Mouse (Mus musculus) kidney, embryonic 16.5 days (tissue): Measurements from ENCODE around the gene Cyb5r3. TPM values are rescaled to one million over a fixed set of nuclear protein-coding genes. Genes with fewer than 3 reads are reported as not detected.

Experiments
- ATAC-seq: fragments of 200-750 bp; cut with Nextera tagmentation; 2 replicates; pipeline ENCODE4 v1.8.0; 2017; ENCODE audit warnings: moderate TSS enrichment; ENCODE audit not compliant: low FRiP score, low TSS enrichment
- H3K27ac ChIP-seq: fragments of 300-500 bp; sonication (generic); 2 replicates; pipeline ENCODE4 v1.5.1; 2014; ENCODE audit warnings: low read length
- H3K27me3 ChIP-seq: fragments of 300-500 bp; sonication (generic); 2 replicates; pipeline ENCODE4 v1.6.1; 2014; ENCODE audit warnings: low read length, control low read depth, mixed read lengths; ENCODE audit not compliant: insufficient read depth
- H3K36me3 ChIP-seq: fragments of 300-500 bp; sonication (generic); 2 replicates; pipeline ENCODE4 v1.6.1; 2014; ENCODE audit warnings: low read length, control low read depth, mixed read lengths; ENCODE audit not compliant: insufficient read depth
- H3K4me1 ChIP-seq: fragments of 300-500 bp; sonication (generic); 2 replicates; pipeline ENCODE4 v1.6.1; 2014; ENCODE audit warnings: low read length, control low read depth, mixed read lengths; ENCODE audit not compliant: insufficient read depth
- H3K4me2 ChIP-seq: fragments of 300-500 bp; sonication (generic); replicated peaks from 2 replicates; pipeline ENCODE4 v1.6.1; 2014; ENCODE audit warnings: low read depth, low read length
- H3K4me3 ChIP-seq: fragments of 300-500 bp; sonication (generic); 2 replicates; pipeline ENCODE4 v1.5.1; 2014; ENCODE audit warnings: mild to moderate bottlenecking, low read length
- H3K9ac ChIP-seq: fragments of 300-500 bp; sonication (generic); replicated peaks from 2 replicates; pipeline ENCODE4 v1.6.1; 2014; ENCODE audit warnings: low read length
- H3K9me3 ChIP-seq: fragments of 300-500 bp; sonication (generic); 2 replicates; pipeline ENCODE4 v1.6.1; 2016; ENCODE audit warnings: low read length, control low read depth
- WGBS: fragments of 180-500 bp; shearing (Covaris S2); extraction: QIAGEN DNeasy Blood & Tissue Kit; methylation state at CpG from one replicate; pipeline ENCODE4 v1.1.7; 2014; 5-methylcytosine and 5-hydroxymethylcytosine counted together
- polyA plus RNA-seq: library from polyadenylated mRNA; unstranded; fragments of >200 nt; fragmentation: Nextera tagmentation; extraction: Ambion mirVana; gene quantifications from 2 replicates; pipeline ENCODE4 v1.2.1, GENCODE M21; 2015

Cyb5r3 gene
- 172 and 202 TPM in 2 replicates for polyA plus RNA-seq

DNA sequence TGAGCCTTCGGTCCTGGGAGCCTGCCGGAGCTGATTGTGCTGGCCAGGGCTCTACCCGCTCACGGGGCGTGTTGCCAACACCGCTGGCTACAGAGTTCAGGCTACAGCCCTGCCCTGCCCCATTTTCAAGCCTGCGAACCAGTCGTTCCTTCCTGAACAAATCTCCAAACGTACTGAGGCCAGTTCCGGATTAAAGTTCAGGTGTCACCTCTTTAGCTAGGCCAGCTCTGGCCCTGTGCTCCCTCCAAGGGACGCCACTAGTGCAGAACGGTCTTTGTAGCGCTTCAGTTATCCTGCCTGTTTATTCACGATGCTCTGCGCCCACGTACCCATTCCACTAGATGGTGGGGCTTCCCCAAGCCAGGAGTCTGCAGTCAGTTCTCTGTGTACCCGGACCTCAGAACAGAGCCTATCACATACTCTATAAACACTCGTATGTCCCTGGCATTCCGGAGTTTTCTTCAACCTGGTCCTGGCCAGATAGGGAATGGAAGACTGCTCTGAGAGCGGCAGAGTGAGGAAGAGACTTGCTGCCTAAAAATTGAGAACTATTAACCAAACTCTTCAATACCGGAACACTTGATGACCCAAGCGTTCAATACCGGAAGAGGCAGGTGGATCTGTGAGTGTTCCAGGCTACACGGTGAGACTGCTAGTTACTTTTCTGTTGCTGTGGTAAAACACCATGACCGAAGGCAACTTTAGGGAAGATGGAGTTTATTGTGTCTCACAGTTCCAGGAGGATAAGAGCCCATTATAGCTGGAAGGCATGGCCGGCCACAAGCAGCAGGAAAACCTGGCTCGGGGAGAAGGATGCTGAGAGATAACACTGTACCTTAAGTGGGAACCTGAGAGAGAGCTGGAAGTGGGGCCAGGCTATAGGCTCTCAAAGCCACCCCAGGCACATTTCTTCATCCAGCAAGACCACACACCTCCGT, at the start of gene Cyb5r3:
Gene Cyb5r3, minus strand, starts transcription at position 101 of the 938 bp plus-strand sequence.
- no peaks in the 10 kb centered on the region for H3K9me3 ChIP-seq
- H3K36me3 ChIP-seq: 0 out of 2 replicates have a peak, but pooled peaks cover 2% of the 10 kb centered on the region
- ATAC-seq: peak; percentile 63
- WGBS: 31% methylated on average over 28 of the region's 28 CpGs
- H3K4me1 ChIP-seq: peaks cover 42% of the 10 kb centered on the region
- H3K27ac ChIP-seq: peak within 1 kb of the TSS; percentile 89
- H3K9ac ChIP-seq: peak within 1 kb of the TSS; percentile 75
- H3K4me2 ChIP-seq: peak within 1 kb of the TSS; percentile 86
- H3K27me3 ChIP-seq: no peaks in the 10 kb centered on the region
- peak within 1 kb of the TSS; percentile 75 for H3K4me3 ChIP-seq

DNA sequence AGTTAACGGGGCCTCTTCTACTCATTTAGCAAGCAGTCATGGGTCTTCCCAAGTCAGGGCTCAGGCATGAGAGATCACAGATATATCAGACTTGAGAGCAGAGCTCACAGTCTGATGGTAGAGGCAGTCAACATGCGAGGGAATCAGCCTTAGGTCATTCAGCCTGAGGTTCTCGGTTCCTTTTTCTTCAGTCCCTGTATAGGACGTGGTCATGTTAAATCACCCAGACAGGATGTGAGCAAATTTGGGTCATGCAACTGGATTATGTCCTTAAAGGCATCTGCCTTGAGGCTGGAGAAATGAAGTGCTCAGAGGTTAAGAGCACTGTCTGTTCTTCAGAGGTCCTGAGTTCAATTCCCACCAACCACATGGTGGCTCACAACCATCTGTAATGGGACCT, 49.3 kb upstream of the Cyb5r3 start:
- Histone ChIP-seq H3K9ac (no peak overlapping the region), H3K9me3 (0 out of 2 replicates have a peak, but pooled peaks cover 3% of the 10 kb centered on the region), H3K36me3 (no peaks in the 10 kb centered on the region), H3K27ac (no peak overlapping the region), H3K4me3 (no peak overlapping the region), H3K4me1 (peaks cover 32% of the 10 kb centered on the region), H3K4me2 (no peak overlapping the region), H3K27me3 (no peaks in the 10 kb centered on the region)
- ATAC-seq: no peak
- WGBS: 74% methylated on average over 4 of the region's 4 CpGs

DNA sequence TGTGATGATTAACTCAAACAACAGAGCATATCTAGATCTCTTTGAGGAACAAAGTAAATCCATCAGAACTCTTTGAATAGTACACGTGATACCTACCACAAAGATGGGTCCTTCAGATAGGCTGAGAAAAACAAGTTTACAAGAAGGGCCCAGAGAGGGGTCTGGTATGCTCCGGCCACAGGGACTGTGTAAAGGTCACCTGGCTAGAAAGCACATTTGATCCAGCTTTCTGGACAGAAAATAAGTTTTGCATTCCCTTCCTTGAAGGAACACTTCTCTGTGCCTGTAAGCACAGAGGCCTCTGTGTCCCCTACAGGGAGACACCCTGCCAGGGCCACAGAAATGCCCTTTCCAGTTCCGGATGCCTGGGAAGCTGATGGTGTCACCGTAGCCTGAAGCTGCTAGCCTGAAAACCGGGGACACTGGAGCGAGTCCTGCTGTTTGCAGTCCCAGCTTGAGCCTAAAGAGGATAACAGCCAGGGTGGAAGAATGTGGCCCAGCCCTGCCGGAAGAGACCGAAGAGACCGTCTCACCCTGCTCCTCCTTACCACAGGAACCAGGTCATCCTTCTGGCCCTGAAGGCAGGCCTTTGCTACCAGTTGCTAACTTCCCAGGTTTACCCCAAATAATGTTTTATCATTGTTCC, 48.1 kb upstream of the Cyb5r3 start:
- Histone ChIP-seq H3K36me3 (no peaks in the 10 kb centered on the region), H3K27me3 (no peaks in the 10 kb centered on the region), H3K9me3 (0 out of 2 replicates have a peak, but pooled peaks cover 3% of the 10 kb centered on the region), H3K4me3 (no peak overlapping the region), H3K4me2 (no peak overlapping the region), H3K27ac (peak overlapping the region; percentile 1; the same call in 1 of the 2 replicates), H3K9ac (no peak overlapping the region), H3K4me1 (peaks cover 39% of the 10 kb centered on the region)
- WGBS: 67% methylated on average over 9 of the region's 9 CpGs
- ATAC-seq: no peak

DNA sequence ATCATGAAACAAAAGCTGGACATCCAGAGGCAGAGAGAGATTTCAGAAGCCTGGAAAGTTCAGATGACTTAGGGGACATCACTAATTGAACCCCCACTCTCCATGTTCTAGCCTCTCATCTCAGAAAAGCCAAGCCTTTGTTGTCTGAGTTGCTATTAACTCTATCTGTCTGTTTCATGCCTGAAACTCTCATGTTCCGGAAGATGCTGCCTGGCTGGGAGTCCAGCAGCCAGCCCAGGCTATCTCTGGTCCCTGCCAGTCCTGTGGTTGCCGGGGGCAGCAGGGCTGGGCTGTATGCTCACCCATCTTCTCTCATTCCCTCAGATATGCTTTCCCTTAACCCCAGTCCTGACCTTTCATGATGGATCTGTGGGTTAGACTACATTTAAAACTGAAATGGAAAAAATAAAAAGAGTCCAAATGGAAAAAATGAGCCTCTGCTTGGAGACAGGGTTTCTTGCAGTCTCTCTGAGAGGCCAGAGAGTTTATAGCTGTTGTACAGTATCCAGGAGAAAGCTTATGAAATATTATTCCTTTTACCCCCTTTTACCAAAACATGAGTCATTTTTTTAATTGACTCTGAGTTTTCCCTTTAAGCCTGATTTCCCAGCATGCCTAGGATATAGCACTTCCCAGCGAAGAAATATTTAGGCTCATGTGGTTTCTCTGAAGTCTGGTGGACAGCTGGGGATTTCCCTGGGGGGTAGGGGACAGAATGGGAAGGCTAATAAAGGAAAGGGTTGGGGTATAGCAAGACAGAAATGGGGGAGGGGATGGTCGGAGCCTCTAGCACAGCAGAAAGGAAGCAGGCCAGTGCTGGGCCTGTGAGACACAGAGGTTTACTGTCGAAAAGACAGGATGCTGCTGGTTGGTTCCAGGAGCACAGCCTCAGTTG, 43.2 kb upstream of the Cyb5r3 start:
- H3K4me1 ChIP-seq: peaks cover 20% of the 10 kb centered on the region
- H3K4me2 ChIP-seq: no peak overlapping the region
- H3K27ac ChIP-seq: peak overlapping the region; percentile 87
- WGBS: 41% methylated on average over 5 of the region's 5 CpGs
- H3K9me3 ChIP-seq: 0 out of 2 replicates have a peak, but pooled peaks cover 3% of the 10 kb centered on the region
- peak; percentile 89 for ATAC-seq
- H3K4me3 ChIP-seq: no peak overlapping the region
- no peaks in the 10 kb centered on the region for H3K27me3 ChIP-seq
- H3K36me3 ChIP-seq: no peaks in the 10 kb centered on the region
- 0 out of 2 replicates have a peak overlapping the region, but pooled peaks have one; percentile 16 for H3K9ac ChIP-seq

DNA sequence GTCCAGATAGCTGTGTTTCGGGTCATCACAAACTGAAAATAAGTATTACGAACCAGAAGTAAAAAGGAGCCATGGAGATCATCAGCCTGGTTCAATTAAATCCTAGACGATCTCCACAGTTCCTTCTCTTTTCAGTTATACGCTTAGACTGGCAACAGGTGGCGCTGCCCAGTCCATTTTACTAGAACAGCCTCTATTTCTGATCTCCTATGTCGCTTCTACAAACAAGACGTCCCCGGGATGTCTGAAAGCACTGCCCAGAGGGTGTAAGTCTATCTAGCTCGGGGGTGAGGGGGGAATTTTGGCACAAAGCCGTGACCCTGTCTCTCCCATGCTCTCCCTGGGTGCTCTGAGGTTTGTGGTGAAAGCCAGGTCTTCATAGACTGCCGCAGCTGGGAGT, 37.8 kb upstream of the Cyb5r3 start:
- WGBS: 18% methylated on average over 11 of the region's 11 CpGs
- H3K9me3 ChIP-seq: no peaks in the 10 kb centered on the region
- peak; percentile 59; the same call in 1 of the 2 replicates for ATAC-seq
- peak overlapping the region; percentile 37 for H3K4me3 ChIP-seq
- H3K4me2 ChIP-seq: peak overlapping the region; percentile 50
- no peak overlapping the region for H3K27ac ChIP-seq
- peaks cover 16% of the 10 kb centered on the region for H3K4me1 ChIP-seq
- H3K36me3 ChIP-seq: no peaks in the 10 kb centered on the region
- H3K27me3 ChIP-seq: no peaks in the 10 kb centered on the region
- H3K9ac ChIP-seq: no peak overlapping the region

DNA sequence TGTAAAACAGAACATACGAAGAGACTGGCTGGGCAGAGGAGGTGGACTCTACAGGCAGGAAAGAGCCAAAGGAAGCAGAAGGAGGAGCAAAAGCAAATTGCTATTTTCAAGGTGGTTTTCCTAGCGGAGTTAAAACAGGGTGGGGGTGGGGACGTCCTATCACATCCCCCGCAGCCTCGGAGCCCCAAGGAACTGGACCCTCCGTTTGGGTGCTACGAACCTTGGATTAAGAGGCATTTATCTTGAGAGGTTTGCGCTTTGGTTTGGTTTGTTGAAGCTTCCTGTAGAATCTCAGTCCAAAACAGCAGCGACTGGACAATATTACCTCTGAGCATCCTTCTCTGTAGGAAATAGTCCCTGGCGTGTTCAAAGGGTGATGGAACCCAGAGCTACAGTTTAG, 37.3 kb upstream of the Cyb5r3 start:
- no peak overlapping the region for H3K9ac ChIP-seq
- WGBS: 10% methylated on average over 10 of the region's 10 CpGs

DNA sequence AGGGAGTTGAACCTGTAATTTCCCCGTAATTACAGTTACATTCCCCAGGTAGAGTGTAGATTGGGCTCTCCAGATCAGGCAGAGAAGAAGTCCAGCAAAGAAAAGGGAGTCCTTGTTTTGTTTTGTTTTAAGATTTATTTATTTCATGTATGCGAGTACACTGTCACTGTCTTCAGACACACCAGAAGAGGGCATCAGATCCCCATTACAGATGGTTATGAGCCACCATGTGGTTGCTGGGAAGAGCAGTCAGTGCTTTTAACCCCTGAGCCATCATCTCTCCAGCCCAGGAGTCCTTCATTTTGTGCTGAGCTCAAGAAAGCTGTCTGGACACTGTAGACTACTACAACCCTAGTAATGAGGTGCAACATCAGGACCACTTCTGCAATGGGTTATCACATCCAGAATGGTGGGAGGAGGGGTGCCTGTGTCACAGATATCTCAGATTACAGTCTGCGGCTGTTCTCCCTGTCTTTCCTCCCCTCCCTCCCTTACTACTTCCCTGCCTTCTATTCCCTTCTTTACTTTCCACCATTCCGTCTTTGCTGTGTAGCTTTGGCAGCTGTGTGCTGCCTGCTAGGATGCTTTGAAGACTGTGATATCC, 36.8 kb upstream of the Cyb5r3 start:
- no peak overlapping the region for H3K27ac ChIP-seq
- H3K9ac ChIP-seq: no peak overlapping the region
- peak overlapping the region; percentile 37; the same call in 1 of the 2 replicates for H3K4me3 ChIP-seq
- H3K4me2 ChIP-seq: peak overlapping the region; percentile 50
- ATAC-seq: no peak
- no peaks in the 10 kb centered on the region for H3K27me3 ChIP-seq
- peaks cover 17% of the 10 kb centered on the region for H3K4me1 ChIP-seq
- H3K9me3 ChIP-seq: no peaks in the 10 kb centered on the region
- H3K36me3 ChIP-seq: no peaks in the 10 kb centered on the region
- WGBS: 41% methylated on average over 4 of the region's 4 CpGs

More for the DNA sequence above, 37.3 kb upstream of the Cyb5r3 start:
- Histone ChIP-seq H3K9me3 (no peaks in the 10 kb centered on the region), H3K27ac (no peak overlapping the region), H3K27me3 (no peaks in the 10 kb centered on the region), H3K36me3 (no peaks in the 10 kb centered on the region), H3K4me3 (peak overlapping the region; percentile 37), H3K4me2 (peak overlapping the region; percentile 50), H3K4me1 (peaks cover 17% of the 10 kb centered on the region)
- ATAC-seq: no peak

DNA sequence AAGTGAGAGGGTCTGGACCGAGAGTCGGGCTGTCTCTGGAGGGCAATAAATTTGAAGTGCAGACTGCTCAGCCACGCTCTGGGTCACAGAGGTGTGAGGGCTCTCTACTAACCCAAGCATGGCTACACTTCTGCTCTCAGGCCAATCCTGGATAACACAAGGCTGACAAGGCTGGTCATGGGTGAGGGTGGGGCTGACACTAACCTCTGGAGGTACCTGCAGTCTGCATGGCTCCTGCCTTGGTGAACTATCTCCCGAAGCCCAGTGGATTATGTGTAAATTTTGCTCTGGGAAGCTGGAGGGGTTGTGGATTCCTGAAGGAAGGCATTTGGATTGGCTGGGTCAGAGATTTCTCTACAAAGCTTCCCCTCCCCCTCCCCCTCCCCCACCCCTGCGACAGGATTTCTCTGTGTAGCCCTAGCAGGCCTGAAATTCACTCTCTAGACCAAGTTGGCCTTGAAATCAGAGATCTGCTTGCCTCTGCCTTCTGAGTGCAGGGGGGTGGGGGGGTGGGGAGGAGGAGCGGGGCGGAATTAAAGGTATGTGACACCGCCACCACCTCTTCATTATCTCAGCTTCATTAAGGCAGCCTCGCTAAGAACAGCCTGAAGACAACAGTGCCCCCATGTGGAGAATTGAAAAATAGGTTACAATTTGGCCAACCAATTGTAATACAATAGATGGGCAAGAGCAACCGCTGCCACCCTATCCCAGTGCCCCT, 32.5 kb upstream of the Cyb5r3 start:
- Histone ChIP-seq H3K27ac (no peak overlapping the region), H3K4me3 (no peak overlapping the region; the same call in 1 of the 2 replicates), H3K36me3 (no peaks in the 10 kb centered on the region), H3K4me1 (peaks cover 14% of the 10 kb centered on the region; the same call in 1 of the 2 replicates), H3K9me3 (no peaks in the 10 kb centered on the region), H3K9ac (no peak overlapping the region), H3K27me3 (no peaks in the 10 kb centered on the region), H3K4me2 (peak overlapping the region; percentile 44)
- WGBS: 10% methylated on average over 10 of the region's 10 CpGs
- peak; percentile 77 for ATAC-seq
